Mouse (Mus musculus) ES-CJ7 (cell line): Measurements from ENCODE around the gene Pnkp.
A peak's percentile ranks its signal among the peaks of the same experiment; 100 is the strongest.

ENCODE experiments used
- DNase-seq: peaks from one replicate; pipeline ENCODE4 v3.0.0; 2011; ENCODE audit warnings: low read depth, low spot score

Gene Pnkp

GRCm38 (mm10) chr7:44900632-44901031 is 43.7 kb downstream of the Pnkp start:
- DNase-seq: no peak

DNA sequence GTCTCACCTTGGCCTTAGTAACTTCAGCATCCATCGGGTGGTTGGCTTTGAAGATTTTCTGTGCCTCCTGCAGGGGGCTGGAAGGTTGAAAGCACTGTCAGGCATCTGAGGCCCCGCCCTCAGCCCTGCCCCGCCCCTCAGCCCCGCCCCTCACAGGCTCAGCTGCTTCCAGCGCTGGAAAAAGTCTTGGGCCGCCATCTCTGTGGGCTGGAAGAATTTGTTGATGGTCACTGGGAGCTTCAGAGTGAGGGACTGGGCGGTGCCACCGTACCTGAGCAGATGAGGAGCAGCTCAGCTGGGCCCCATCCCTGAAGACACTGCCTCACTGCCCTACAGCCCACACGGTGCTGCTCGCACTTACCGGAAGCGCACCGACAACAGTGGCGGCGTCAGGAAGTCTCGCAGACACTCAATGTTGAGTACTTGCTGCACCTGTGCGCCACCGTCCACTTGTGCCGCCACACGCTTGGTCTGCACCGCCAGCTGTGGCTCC is 44.3 kb downstream of the Pnkp start:
- DNase-seq: peak; percentile 84

DNA sequence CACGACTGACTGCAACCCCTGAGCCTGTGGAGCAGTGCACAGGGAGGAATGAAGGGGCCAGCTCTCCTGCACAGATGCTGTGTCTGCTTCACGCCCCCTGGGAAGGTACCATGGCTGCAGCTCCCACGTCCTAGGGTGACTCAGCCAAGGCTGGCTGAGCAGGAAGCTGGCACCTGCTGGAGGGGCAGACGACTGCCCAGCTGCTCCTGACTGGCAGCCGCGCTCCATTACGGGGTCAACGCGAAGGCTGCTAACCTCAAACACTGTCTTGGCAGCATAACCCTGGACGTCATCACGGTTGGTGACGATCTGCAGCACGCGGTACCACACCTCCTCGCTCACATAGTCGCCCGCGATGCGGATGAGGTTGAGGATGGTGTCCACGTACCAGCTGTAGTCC is 48.5 kb downstream of the Pnkp start:
- DNase-seq: no peak

- no peak for DNase-seq
Measured at GRCm38 (mm10) chr7:44908706-44909476, 52.0 kb downstream of the Pnkp start.
